Mouse (Mus musculus) MEL-GATA-1-ER (cell line): Measurements from ENCODE around the gene Dram1.
A peak's percentile ranks its signal among the peaks of the same experiment; 100 is the strongest.
"Not testable (repeated sequence)": the region's sequence is repeated elsewhere in the genome, so short reads cannot be mapped to it uniquely, and the experiment has no call there.

ENCODE experiments used
- DNase-seq: peaks from one replicate; pipeline ENCODE4 v3.0.0-alpha.2; 2012; ENCODE audit warnings: low read depth; ENCODE audit errors: extremely low read depth

Gene Dram1

GRCm38 (mm10) chr10:88386251-88386650 is 7.4 kb upstream of the Dram1 start:
- no peak for DNase-seq

- DNase-seq: peak; percentile 64
These were observed 6.9 kb upstream of the Dram1 start for GRCm38 (mm10) chr10:88385758-88386157.

- DNase-seq: no peak
These were observed 6.4 kb upstream of the Dram1 start for GRCm38 (mm10) chr10:88385290-88385689.

- no peak for DNase-seq
These were observed 5.2 kb upstream of the Dram1 start for GRCm38 (mm10) chr10:88384081-88384480.

GRCm38 (mm10) chr10:88383479-88383878 is 4.6 kb upstream of the Dram1 start:
- DNase-seq: no peak

GRCm38 (mm10) chr10:88382009-88382408 is 3.1 kb upstream of the Dram1 start:
- no peak for DNase-seq

- no peak for DNase-seq
These were observed 2.4 kb upstream of the Dram1 start for GRCm38 (mm10) chr10:88381286-88381685.

GRCm38 (mm10) chr10:88380430-88381060 is 1.7 kb upstream of the Dram1 start:
- DNase-seq: no peak

GRCm38 (mm10) chr10:88380002-88380401 is 1.1 kb upstream of the Dram1 start:
- DNase-seq: peak; percentile 69

GRCm38 (mm10) chr10:88377666-88378065 is 1.2 kb downstream of the Dram1 start:
- no peak for DNase-seq

- peak; percentile 83 for DNase-seq
These were observed 2.1 kb downstream of the Dram1 start for GRCm38 (mm10) chr10:88376770-88377169.

GRCm38 (mm10) chr10:88374984-88375383 is 3.9 kb downstream of the Dram1 start:
- no peak for DNase-seq

- DNase-seq: not testable (repeated sequence)
These were observed 5.9 kb downstream of the Dram1 start for GRCm38 (mm10) chr10:88372945-88373344.

- no peak for DNase-seq
These were observed 6.4 kb downstream of the Dram1 start for GRCm38 (mm10) chr10:88372436-88372835.

GRCm38 (mm10) chr10:88371793-88372192 is 7.1 kb downstream of the Dram1 start:
- no peak for DNase-seq

- DNase-seq: no peak
These were observed 9.6 kb downstream of the Dram1 start for GRCm38 (mm10) chr10:88369233-88369632.

- DNase-seq: no peak
These were observed 14.7 kb downstream of the Dram1 start for GRCm38 (mm10) chr10:88364221-88364620.

GRCm38 (mm10) chr10:88362218-88362617 is 16.7 kb downstream of the Dram1 start:
- no peak for DNase-seq

GRCm38 (mm10) chr10:88356983-88357559 is 21.8 kb downstream of the Dram1 start:
- DNase-seq: no peak

GRCm38 (mm10) chr10:88356114-88356982 is 22.5 kb downstream of the Dram1 start:
- DNase-seq: no peak

- no peak for DNase-seq
These were observed 24.3 kb downstream of the Dram1 start for GRCm38 (mm10) chr10:88354599-88354998.

- no peak for DNase-seq
These were observed 26.3 kb downstream of the Dram1 start for GRCm38 (mm10) chr10:88352549-88352948.
